Mouse (Mus musculus): ENCODE data around the gene Kcnmb1.

- TF ChIP-seq CTCF (conservative IDR thresholded peaks at IDR 0.05; ENCODE audit: low read length) (no peak), POU5F1 (IDR thresholded peaks at IDR 0.05; ENCODE audit: borderline replicate concordance, low read length) (no peak), NANOG (IDR thresholded peaks at IDR 0.05; ENCODE audit: borderline replicate concordance, low read length) (no peak)
Measured at GRCm38 (mm10) chr11:33972114-33972513, 9.3 kb downstream of the Kcnmb1 start.

Measured in E14TG2a.4 (cell line).